Mouse (Mus musculus) ES-E14 (cell line): ENCODE measurements at regions not wholly inside any gene's neighbourhood (a gene's known extent, or its start where the extent isn't known, plus 50 kb on each side); places are given as distances from the start of the nearest gene placed in this dataset.

ENCODE experiments used
- CHD2 ChIP-seq: IDR thresholded peaks from 2 replicates; pipeline ENCODE4 v1.6.1; 2014; ENCODE audit warnings: mild to moderate bottlenecking, low read depth, low read length, inconsistent platforms
- HCFC1 ChIP-seq: IDR thresholded peaks from 2 replicates; pipeline ENCODE4 v1.6.1; 2012; ENCODE audit warnings: low read length, inconsistent platforms, borderline replicate concordance; ENCODE audit not compliant: insufficient read depth
- MAFK ChIP-seq: IDR thresholded peaks from 2 replicates; pipeline ENCODE4 v1.6.1; 2014; ENCODE audit warnings: mild to moderate bottlenecking, low read depth, low read length, inconsistent platforms; ENCODE audit not compliant: insufficient read depth
- ZC3H11A ChIP-seq: IDR thresholded peaks from 2 replicates; pipeline ENCODE4 v1.6.1; 2012; ENCODE audit warnings: low read depth, mild to moderate bottlenecking, inconsistent platforms, low read length, borderline replicate concordance

DNA sequence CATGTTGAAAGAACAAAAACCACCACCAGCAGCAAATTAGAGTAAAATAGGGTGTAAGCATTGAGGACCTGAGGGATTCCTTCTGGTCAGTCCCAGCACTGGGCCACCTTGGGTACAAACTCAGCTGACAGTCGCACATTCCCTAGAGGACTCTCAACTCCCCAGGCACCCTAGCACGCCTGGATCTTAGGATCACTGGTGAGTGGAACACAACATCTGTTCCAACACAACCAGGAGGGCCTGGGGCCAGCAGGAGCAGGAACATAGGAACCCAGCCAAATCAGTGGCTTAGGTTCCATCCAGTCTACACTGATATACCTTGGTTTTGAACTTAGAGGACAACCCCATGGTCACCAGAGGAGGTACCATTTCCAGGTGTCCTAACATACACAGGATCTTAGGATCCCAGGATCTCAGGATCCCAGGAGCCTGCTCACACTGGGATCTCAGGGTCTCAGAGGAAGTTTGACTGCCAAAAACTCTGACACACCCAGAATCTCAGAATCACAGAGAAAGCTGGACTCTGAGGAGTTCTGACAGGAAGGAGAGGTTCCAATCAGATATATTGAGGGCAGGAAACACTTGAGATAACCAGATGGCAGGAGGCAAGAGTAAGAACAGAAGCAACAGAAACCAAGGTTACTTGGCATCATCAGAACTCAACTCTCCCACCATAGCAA, 171.7 kb upstream of the Marcks start:
- no peak for TF ChIP-seq MAFK
- TF ChIP-seq HCFC1 = no peak
- TF ChIP-seq CHD2 = no peak
- no peak for TF ChIP-seq ZC3H11A
